Mouse (Mus musculus) testis, postnatal 10 days (tissue): ENCODE measurements at regions not wholly inside any gene's neighbourhood (a gene's known extent, or its start where the extent isn't known, plus 50 kb on each side); places are given as distances from the start of the nearest gene placed in this dataset.

ENCODE experiments used
- DNase-seq: peaks from one replicate; pipeline ENCODE4 v3.0.0; 2021; ENCODE audit warnings: low spot score

DNA sequence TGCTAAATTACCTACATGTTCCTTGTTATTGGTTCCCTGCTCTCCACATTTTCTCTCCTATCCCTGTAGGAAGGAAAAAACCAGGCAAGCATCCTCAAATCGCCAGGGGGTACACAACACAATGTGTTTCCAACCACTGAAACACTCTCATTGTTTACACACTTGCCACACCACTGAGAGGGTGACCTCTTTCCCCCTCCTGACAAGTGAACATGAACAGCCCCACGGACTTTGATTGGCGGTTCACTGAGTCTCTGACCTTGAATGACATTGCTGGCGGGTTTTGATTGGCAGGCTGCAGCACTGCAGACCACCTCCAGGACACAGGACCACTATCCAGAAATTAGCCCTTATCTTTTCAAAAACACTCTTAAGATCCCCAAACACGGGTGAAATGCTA lies 211.7 kb upstream of the Onecut1 start:
- no peak for DNase-seq

DNA sequence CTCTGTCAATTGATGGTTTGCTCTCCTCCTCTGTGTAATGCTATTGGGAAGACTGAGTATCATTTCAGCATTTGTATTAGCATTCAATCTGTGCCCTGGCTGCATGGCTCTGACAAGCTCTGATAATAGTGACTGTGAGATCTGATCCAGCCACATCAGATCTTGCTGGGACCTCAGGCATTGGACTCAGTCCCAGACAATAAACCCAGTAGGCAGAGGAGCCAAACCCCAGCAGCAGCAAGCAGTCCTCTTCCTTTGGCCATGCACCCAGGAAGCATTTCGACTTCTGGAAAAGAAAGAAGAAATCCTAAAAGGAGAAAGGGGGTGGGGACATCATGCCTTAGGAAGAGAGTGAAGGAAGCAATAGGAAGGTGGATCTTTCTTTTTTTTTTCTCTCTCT lies 205.8 kb upstream of the Onecut1 start:
- no peak for DNase-seq

DNA sequence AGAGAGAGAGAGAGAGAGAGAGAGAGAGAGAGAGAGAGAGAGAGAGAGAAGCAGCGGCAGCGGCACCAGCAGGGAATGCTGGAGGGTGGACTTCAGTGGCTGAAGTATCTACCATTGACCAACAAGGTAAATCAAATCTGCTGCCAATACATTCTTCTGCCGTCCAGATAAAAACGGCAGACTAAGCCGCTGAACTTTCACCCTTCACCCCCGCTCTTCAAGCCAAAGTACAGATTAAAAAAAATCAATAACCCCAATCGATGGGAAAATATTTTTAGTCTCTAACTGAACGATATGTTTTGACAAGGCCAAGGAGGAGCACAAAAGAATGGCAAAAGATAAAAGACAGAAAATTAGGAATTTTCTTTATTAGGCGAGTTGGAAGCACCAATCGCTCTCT lies 205.3 kb upstream of the Onecut1 start:
- no peak for DNase-seq

DNA sequence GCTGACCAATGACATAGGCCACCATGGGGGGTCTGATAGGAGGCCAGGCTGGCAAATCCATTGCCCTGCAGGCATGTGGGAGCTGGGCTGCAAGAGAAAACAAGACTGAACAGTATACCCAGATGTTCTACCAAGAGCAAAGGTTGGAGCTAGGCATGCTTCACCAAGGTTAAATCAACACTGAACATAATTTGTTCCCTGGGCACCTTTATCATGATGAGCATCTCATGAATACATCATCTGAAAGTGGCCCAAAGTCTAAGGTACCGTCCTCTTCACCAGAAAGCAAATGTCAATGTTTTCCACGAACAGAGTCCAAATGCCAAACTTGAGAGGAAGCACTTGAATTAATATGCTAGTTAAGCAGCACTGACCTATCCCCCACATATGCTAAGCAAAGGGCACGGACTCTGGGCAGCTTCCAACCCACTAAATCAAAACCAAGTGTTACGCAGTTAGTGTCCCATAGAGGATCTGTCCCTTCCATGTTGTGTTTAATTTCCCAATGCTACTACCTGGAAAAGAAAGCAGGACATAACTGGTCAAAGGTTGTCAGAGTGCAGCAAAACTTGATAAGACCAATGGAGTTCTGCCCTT lies 190.3 kb upstream of the Onecut1 start:
- DNase-seq = no peak

DNA sequence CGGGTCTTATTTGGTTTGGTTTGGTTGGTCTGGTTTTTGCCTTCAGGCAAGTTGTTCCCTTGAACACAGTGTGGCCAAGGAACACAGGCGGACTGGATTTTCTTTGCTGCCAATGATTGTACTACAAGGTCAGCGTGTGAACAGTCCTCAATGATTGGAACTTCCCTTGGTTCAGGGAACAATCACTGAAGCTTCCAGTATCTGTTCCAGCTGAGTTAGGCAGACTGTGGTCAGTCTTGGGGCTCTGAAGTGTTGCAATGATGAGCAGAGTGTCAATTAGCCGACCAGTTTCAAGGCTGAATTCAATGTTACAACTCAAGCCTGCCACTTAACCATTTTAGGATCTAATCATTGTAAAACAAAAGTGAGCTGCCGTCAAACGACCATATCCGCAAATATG lies 189.5 kb upstream of the Onecut1 start:
- DNase-seq = no peak

DNA sequence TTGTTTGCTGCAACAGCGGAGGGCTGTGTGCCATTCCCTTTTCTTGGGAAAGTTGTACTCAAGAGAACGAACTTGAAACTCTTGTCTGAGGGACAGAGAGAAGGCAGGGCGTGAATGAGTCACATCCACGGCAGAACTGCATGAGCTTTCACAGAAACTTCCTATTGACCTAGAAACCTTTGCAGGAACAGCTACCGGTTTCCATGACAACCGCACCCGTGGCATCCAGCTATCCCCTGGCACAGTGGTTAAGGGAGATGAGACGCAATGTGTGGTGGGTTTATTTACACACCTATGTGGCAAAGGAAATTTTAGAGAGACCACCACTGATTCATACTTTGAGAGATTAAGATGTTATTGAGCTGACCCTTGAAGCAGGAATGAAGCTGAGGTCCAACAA lies 163.5 kb upstream of the Onecut1 start:
- DNase-seq = no peak

DNA sequence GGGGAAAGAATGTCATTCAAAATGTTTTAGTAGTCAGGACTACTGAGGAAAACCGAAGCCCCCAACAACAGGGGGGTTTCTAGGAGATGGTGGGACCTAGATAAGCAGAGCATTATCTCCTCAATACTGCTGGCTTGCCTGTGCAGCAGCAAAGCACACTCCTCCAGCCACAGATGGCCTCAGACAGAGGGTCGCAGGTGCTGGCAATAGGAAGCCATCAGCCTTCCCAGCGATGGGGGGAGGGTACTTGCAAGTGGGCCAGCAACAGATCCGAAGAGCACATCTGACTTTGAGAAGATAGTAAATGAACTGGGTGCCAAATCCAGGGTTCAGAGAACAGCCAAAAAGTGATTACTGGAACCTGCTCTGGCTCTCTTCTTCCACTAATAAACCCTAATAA lies 156.0 kb upstream of the Onecut1 start:
- DNase-seq = no peak

DNA sequence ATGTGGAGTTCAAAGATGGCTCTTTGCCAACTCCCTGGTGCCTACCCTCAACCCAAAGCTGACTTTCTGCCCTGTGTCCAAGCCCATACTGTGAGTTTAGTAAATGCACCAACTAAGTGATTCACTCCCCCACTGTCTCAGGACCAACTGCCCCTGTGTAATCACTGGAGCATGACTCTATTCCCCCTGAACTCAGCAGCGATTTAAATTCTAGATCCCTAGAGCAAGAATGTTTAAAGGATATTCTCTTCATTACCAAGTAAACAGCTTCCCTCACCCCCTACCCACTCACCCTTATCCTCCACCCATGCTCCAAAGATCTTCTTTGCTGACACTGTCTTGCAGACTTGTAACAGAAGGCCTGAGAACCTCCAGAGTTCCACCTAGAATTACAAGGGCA lies 154.1 kb upstream of the Onecut1 start:
- DNase-seq = no peak

DNA sequence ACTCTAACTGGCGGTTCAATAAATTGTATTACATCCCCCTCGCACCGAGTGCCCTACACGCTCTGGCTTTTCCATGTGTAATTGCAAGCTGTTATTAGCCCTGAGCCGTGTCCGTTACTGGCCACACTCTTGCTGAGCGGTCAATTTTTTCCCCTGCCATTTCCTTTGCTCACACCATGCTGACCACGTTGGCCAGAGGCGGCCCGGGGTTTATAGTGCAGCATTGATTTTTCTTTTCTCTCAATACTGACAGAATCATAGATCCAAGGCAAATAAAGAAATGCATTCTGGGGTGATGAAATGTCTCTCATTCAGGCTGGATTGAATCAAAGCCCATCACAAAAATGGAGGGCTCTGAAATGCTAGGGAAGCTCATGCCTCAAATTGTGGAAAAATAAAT lies 150.0 kb upstream of the Onecut1 start:
- no peak for DNase-seq

DNA sequence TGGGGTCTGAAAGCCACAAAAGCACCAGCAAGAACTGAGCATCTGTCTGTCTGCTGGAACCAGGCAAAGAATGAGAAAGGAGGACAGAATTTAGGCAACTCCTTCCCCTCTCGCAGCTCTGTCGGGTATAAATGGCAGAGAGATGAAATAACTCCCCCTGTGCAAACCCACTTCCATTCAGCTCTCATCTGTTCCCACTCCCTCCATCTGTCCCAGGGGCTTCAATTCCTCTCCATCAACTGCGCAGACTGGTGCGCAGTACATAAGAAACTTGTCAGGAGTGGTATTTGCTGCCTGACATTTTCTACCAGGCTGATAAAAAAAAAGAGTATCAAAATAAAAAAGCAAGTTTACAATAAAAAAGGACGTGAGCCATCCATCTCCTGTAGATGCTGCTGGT lies 129.3 kb upstream of the Onecut1 start:
- no peak for DNase-seq

DNA sequence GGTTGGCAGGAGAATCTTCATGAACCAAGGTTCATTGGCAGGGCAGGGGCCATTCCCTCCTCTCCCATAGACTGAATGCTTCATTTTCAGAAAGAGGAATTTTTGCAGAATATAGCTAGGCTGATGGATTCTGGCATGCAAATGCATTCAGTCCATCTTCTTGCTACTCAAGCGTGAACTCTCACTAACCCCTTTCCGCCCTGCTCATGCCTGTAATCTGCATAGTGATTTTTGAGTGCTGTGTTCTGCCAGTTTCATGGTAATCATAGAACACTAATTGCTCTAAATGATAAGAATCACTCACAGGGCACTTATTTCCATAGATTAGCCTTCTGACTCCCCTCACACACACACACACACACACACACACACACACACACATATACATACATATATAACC lies 119.8 kb upstream of the Onecut1 start:
- no peak for DNase-seq

DNA sequence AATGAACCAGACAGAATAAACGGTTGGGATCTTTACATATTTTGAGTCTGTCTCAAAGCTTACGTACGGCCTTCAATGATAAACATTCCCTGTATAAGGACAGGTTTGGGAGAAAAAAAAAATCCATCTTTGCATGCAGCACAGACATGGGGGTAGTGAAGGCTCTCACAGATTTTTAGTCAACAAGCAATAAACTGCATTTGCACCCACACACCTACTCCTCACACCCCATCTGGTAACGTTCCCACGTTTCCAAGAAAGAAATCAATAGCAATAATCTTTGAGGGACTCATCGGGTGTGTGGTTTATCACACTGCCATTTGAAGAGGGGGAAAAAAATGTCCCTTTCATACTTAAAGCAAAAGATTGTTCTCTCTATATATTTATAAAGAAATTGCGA lies 113.8 kb upstream of the Onecut1 start:
- no peak for DNase-seq

DNA sequence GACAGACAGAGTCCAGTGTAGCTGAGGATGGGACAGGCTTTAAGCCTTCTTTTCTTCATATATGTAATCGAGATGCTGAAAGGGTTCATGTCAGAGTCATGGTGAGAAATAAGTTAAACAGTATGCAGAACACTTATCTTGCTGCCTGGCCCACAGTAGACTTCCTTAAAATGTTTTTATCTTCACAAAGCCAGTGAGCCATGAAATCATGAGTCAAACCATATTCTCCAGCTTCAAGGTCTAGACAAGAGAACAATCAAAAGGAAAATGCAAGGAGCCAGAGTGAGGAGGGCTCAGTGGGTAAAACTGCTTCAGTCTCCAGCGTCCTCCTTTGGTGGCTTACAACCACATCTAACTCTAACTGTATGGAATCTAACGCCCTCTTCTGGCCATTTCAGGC lies 103.7 kb upstream of the Onecut1 start:
- no peak for DNase-seq

DNA sequence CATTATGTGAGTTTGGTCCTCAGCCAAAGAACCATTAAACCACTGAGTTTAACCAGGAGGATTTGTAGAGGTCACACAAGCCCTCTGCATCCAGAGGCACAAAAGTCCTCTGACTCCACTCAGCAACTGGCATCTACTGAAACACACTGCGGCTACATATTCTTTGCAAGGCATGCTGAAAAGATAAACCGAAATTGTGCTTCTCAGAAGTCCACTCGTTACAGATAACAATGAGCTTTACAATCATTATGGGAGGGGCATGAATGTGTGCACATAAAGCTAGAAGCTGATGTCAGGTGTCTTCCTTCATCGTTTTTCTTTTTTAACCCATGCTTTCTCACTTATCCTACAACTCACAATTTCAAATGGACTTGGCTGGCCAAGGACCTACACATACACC lies 102.8 kb upstream of the Onecut1 start:
- no peak for DNase-seq

DNA sequence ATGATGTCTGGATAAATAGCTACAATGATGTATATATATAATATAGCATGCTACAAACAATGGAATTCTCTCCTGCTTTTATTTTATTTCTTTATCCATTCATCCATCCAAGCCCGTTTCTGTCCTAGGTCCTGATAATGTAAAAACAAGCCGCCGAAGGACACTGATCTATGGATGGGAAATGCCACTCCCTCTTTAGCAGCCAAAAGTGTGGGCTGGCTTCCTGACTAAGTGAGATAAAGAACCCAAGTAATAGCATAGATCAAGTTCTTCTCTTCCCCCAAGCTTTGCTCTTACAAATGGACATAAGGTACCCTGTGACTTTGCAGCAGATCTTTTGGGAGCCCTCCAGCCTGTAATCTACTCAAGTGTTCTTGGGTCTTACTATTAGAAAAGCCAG lies 81.3 kb upstream of the Onecut1 start:
- no peak for DNase-seq

DNA sequence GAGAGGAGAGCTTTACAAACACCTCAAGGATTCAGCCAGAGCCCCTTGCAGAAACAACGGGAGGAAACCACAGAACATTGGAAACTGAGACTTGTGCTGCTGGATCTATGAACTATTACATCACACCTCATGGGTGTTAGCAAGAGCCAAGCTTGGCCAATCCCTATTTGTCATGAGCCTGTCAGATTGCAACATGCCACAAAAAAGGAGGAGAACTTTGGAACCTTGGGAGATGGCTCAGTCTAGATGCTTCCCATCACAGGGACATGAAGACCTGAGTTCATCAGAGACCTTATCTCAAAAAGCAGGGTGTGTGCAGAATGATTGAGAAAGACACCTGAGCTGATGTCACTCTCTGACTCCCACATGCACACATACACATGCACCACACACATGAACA lies 68.3 kb upstream of the Onecut1 start:
- DNase-seq = no peak

DNA sequence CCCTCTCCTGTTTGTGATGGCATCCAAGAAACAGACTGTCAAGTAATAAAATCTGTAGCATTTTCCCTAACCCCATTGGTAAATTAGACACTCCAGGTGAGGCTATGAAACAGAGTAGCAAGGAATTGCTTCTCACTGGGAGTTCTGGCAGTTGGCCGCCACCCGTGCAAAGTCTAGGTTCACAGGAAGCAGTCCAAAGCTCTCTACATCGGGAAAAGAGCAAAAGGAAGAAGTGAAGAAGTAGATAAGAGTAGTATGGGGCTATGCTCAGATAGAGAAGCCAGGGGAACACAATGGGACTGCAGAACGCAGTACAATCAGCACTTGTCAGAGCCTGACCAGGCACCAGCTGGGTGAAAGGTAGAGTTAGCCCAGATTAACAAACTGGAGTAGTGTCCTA lies 65.7 kb upstream of the Onecut1 start:
- DNase-seq = no peak

DNA sequence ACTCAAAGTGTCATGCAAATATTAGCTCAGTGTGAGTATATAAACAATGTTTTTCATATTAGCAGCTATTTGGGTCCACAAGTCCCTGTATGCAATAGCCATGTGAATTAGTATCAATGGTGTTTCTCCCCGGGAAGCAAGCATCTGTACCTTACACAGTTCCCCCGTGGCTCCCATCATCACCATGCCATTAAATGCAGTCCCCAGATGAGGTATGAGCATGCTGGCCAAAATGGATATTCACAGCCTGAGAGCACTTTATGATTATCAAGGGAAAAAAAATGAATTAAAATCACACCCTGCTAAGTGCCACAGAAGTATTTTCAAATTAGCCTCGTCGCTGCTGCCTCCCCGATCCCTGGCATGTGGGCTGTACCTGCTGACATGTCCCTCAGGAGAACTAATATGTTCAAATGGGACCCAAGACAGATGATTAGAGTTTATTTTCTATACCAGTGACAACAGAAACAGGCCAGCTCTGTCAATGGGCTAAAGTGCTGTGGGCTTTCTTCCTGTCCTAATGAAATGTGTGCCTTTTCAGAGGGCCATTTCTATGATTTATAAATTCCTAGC lies 64.4 kb upstream of the Onecut1 start:
- DNase-seq = no peak

DNA sequence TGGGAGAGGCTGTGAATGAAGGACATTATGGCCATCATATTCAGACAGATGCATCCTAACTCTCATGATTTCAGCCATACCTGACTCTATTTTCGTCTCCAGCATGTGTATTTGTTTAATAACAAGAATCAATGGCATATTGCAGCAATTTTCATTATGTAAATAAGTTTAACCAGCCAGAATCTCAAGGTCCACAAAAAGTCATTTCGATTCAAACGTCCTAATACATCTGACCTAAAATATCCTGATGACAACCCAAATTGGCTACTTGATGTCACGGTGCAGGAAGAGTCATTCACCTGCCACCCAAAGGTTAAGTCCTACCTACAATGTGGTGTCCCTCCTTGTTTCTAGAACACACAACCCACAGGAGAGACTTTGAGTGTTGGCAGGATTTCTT lies 60.6 kb upstream of the Onecut1 start:
- DNase-seq = no peak

DNA sequence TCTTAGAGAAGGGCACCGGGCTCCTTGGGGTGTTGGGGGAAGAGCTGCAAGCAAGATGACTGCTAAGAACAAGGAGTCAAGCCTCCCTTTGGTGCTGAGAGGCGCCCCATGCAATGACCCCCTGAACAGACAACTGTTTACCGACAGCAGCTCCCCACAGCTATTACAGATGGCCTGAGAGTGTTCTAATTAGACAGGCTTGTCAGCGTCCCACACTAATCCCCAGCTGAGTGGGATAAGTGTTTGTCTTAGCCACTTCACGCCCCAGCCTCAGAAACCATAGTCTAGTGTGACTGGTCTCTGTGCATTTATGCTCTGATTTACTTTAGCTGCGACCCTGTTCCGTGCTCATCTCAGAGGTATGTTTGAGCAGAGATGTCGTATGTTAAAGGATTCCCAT lies 50.3 kb upstream of the Onecut1 start:
- no peak for DNase-seq
